Mouse (Mus musculus) liver, embryonic 12.5 days (tissue): Measurements from ENCODE around the gene Dram1. TPM values are rescaled to one million over a fixed set of nuclear protein-coding genes. Genes with fewer than 3 reads are reported as not detected.

Experiments
- ATAC-seq: fragments of 200-750 bp; cut with Nextera tagmentation; 2 replicates; pipeline ENCODE4 v1.8.0; 2017; ENCODE audit warnings: moderate number of reproducible peaks, mild to moderate bottlenecking, moderate library complexity
- H3K27ac ChIP-seq: fragments of 300-500 bp; sonication (generic); 2 replicates; pipeline ENCODE4 v1.5.1; 2016; ENCODE audit warnings: mild to moderate bottlenecking
- H3K27me3 ChIP-seq: fragments of 300-500 bp; sonication (generic); replicated peaks from 2 replicates; pipeline ENCODE4 v1.6.1; 2016; ENCODE audit warnings: mild to moderate bottlenecking, moderate library complexity
- H3K36me3 ChIP-seq: fragments of 300-500 bp; sonication (generic); 2 replicates; pipeline ENCODE4 v1.6.1; 2016; ENCODE audit warnings: mild to moderate bottlenecking, moderate library complexity
- H3K4me1 ChIP-seq: fragments of 300-500 bp; sonication (generic); 2 replicates; pipeline ENCODE4 v1.6.1; 2016
- H3K4me2 ChIP-seq: fragments of 300-500 bp; sonication (generic); 2 replicates; pipeline ENCODE4 v1.6.1; 2016; ENCODE audit warnings: mild to moderate bottlenecking, moderate library complexity
- H3K4me3 ChIP-seq: fragments of 300-500 bp; sonication (generic); 2 replicates; pipeline ENCODE4 v1.5.1; 2016; ENCODE audit warnings: mild to moderate bottlenecking, moderate library complexity
- H3K9ac ChIP-seq: fragments of 300-500 bp; sonication (generic); 2 replicates; pipeline ENCODE4 v1.6.1; 2016; ENCODE audit warnings: mild to moderate bottlenecking, moderate library complexity
- H3K9me3 ChIP-seq: fragments of 300-500 bp; sonication (generic); replicated peaks from 2 replicates; pipeline ENCODE4 v1.6.1; 2016; ENCODE audit warnings: mild to moderate bottlenecking, moderate library complexity
- WGBS: fragments of 180-500 bp; shearing (Covaris S2); methylation state at CpG from one replicate; pipeline ENCODE4 v1.1.7; 2016; ENCODE audit not compliant: insufficient replicate concordance; 5-methylcytosine and 5-hydroxymethylcytosine counted together
- polyA plus RNA-seq: library from polyadenylated mRNA; unstranded; fragments of >200 nt; fragmentation: Nextera tagmentation; extraction: Ambion mirVana; gene quantifications from 2 replicates; pipeline ENCODE4 v1.2.1, GENCODE M21; 2016

Dram1 gene
- polyA plus RNA-seq, 1 experiment from 2014 or later: 0.64 TPM

GRCm38 (mm10) chr10:88340660-88341059 is 38.2 kb downstream of the Dram1 start:
- 78% methylated on average over 9 of the region's 9 CpGs for WGBS
- no peak overlapping the region for H3K4me2 ChIP-seq
- no peak overlapping the region for H3K27ac ChIP-seq
- no peak overlapping the region for H3K4me3 ChIP-seq
- H3K27me3 ChIP-seq: no peaks in the 10 kb centered on the region
- no peaks in the 10 kb centered on the region for H3K9me3 ChIP-seq
- peaks cover 5% of the 10 kb centered on the region; the same call in 1 of the 2 replicates for H3K4me1 ChIP-seq
- no peaks in the 10 kb centered on the region for H3K36me3 ChIP-seq
- no peak overlapping the region for H3K9ac ChIP-seq
- no peak for ATAC-seq

- H3K4me3 ChIP-seq: no peak overlapping the region
- no peak for ATAC-seq
- H3K9ac ChIP-seq: no peak overlapping the region
- H3K36me3 ChIP-seq: no peaks in the 10 kb centered on the region
- H3K27ac ChIP-seq: no peak overlapping the region
- WGBS: 23% methylated on average over 5 of the region's 5 CpGs
- H3K9me3 ChIP-seq: no peaks in the 10 kb centered on the region
- H3K4me2 ChIP-seq: no peak overlapping the region
- no peaks in the 10 kb centered on the region for H3K4me1 ChIP-seq
- H3K27me3 ChIP-seq: no peaks in the 10 kb centered on the region
Observed at GRCm38 (mm10) chr10:88330695-88331094, 48.2 kb downstream of the Dram1 start.

GRCm38 (mm10) chr10:88328056-88328450 is 50.8 kb downstream of the Dram1 start:
- ATAC-seq: no peak

GRCm38 (mm10) chr10:88327160-88328055 is 51.5 kb downstream of the Dram1 start:
- Histone ChIP-seq H3K9ac (no peak overlapping the region), H3K4me1 (no peaks in the 10 kb centered on the region), H3K4me3 (no peak overlapping the region), H3K9me3 (no peaks in the 10 kb centered on the region), H3K27me3 (no peaks in the 10 kb centered on the region), H3K36me3 (no peaks in the 10 kb centered on the region), H3K4me2 (no peak overlapping the region; the same call in 1 of the 2 replicates), H3K27ac (no peak overlapping the region)
- 0 out of 2 replicates have a peak, but pooled peaks have one; percentile 35 for ATAC-seq
- WGBS: 43% methylated on average over 11 of the region's 11 CpGs

More at GRCm38 (mm10) chr10:88328056-88328450, 50.8 kb downstream of the Dram1 start:
- no peak overlapping the region for H3K4me3 ChIP-seq
- no peaks in the 10 kb centered on the region for H3K27me3 ChIP-seq
- H3K27ac ChIP-seq: no peak overlapping the region
- no peak overlapping the region for H3K9ac ChIP-seq
- H3K4me1 ChIP-seq: no peaks in the 10 kb centered on the region
- 45% methylated on average over 4 of the region's 4 CpGs for WGBS
- H3K36me3 ChIP-seq: no peaks in the 10 kb centered on the region
- no peaks in the 10 kb centered on the region for H3K9me3 ChIP-seq
- no peak overlapping the region for H3K4me2 ChIP-seq

GRCm38 (mm10) chr10:88321739-88322138 is 57.1 kb downstream of the Dram1 start:
- Histone ChIP-seq H3K36me3 (no peaks in the 10 kb centered on the region), H3K4me2 (no peak overlapping the region), H3K9me3 (no peaks in the 10 kb centered on the region), H3K4me3 (no peak overlapping the region), H3K27ac (no peak overlapping the region), H3K9ac (no peak overlapping the region), H3K4me1 (no peaks in the 10 kb centered on the region), H3K27me3 (no peaks in the 10 kb centered on the region)
- WGBS: 67% methylated on average over 5 of the region's 5 CpGs
- ATAC-seq: no peak

- Histone ChIP-seq H3K9ac (no peak overlapping the region), H3K36me3 (no peaks in the 10 kb centered on the region), H3K9me3 (no peaks in the 10 kb centered on the region), H3K4me3 (no peak overlapping the region), H3K4me2 (no peak overlapping the region), H3K4me1 (no peaks in the 10 kb centered on the region), H3K27ac (no peak overlapping the region), H3K27me3 (no peaks in the 10 kb centered on the region)
- ATAC-seq: 0 out of 2 replicates have a peak, but pooled peaks have one; percentile 21
- 50% methylated on average over 12 of the region's 12 CpGs for WGBS
Observed at GRCm38 (mm10) chr10:88320714-88321416, 58.0 kb downstream of the Dram1 start.

- H3K27ac ChIP-seq: no peak overlapping the region
- WGBS: 71% methylated on average over 4 of the region's 4 CpGs
- ATAC-seq: no peak
- H3K9me3 ChIP-seq: no peaks in the 10 kb centered on the region
- no peak overlapping the region for H3K4me2 ChIP-seq
- no peaks in the 10 kb centered on the region for H3K27me3 ChIP-seq
- no peaks in the 10 kb centered on the region for H3K4me1 ChIP-seq
- H3K36me3 ChIP-seq: no peaks in the 10 kb centered on the region
- no peak overlapping the region for H3K4me3 ChIP-seq
- no peak overlapping the region for H3K9ac ChIP-seq
Observed at GRCm38 (mm10) chr10:88318179-88318578, 60.7 kb downstream of the Dram1 start.

- H3K27ac ChIP-seq: no peak overlapping the region
- H3K4me3 ChIP-seq: no peak overlapping the region
- no peaks in the 10 kb centered on the region for H3K9me3 ChIP-seq
- no peaks in the 10 kb centered on the region for H3K36me3 ChIP-seq
- no peaks in the 10 kb centered on the region for H3K4me1 ChIP-seq
- no peaks in the 10 kb centered on the region for H3K27me3 ChIP-seq
- no peak overlapping the region for H3K9ac ChIP-seq
- WGBS: 78% methylated on average over 5 of the region's 5 CpGs
- H3K4me2 ChIP-seq: no peak overlapping the region
- no peak for ATAC-seq
Observed at GRCm38 (mm10) chr10:88317151-88317550, 61.7 kb downstream of the Dram1 start.

GRCm38 (mm10) chr10:88314841-88315240 is 64.0 kb downstream of the Dram1 start:
- H3K9me3 ChIP-seq: no peaks in the 10 kb centered on the region
- H3K36me3 ChIP-seq: no peaks in the 10 kb centered on the region
- H3K4me1 ChIP-seq: no peaks in the 10 kb centered on the region
- no peak for ATAC-seq
- no peak overlapping the region for H3K9ac ChIP-seq
- no peak overlapping the region for H3K27ac ChIP-seq
- no peak overlapping the region for H3K4me3 ChIP-seq
- no peak overlapping the region for H3K4me2 ChIP-seq
- 69% methylated on average over 5 of the region's 5 CpGs for whole genome bisulfite sequencing
- no peaks in the 10 kb centered on the region for H3K27me3 ChIP-seq

- Histone ChIP-seq H3K4me1 (no peaks in the 10 kb centered on the region), H3K27ac (no peak overlapping the region), H3K27me3 (no peaks in the 10 kb centered on the region), H3K4me3 (no peak overlapping the region), H3K9ac (no peak overlapping the region), H3K4me2 (no peak overlapping the region), H3K9me3 (no peaks in the 10 kb centered on the region), H3K36me3 (no peaks in the 10 kb centered on the region)
- ATAC-seq: no peak
- WGBS: 55% methylated on average over 10 of the region's 10 CpGs
Observed at GRCm38 (mm10) chr10:88309851-88310250, 69.0 kb downstream of the Dram1 start.

- ATAC-seq: no peak
- no peaks in the 10 kb centered on the region for H3K4me1 ChIP-seq
- H3K9me3 ChIP-seq: no peaks in the 10 kb centered on the region
- no peaks in the 10 kb centered on the region for H3K36me3 ChIP-seq
- no peak overlapping the region for H3K27ac ChIP-seq
- WGBS: 75% methylated on average over 3 of the region's 3 CpGs
- H3K4me3 ChIP-seq: no peak overlapping the region
- no peaks in the 10 kb centered on the region for H3K27me3 ChIP-seq
- H3K4me2 ChIP-seq: no peak overlapping the region
- no peak overlapping the region for H3K9ac ChIP-seq
Observed at GRCm38 (mm10) chr10:88306235-88306634, 72.6 kb downstream of the Dram1 start.

- Histone ChIP-seq H3K9me3 (no peaks in the 10 kb centered on the region), H3K4me1 (no peaks in the 10 kb centered on the region), H3K27me3 (no peaks in the 10 kb centered on the region), H3K27ac (no peak overlapping the region), H3K4me2 (no peak overlapping the region), H3K4me3 (no peak overlapping the region), H3K9ac (no peak overlapping the region), H3K36me3 (no peaks in the 10 kb centered on the region)
- WGBS: 2% methylated on average over 4 of the region's 4 CpGs
- no peak for ATAC-seq
Observed at GRCm38 (mm10) chr10:88304302-88304701, 74.6 kb downstream of the Dram1 start.
